Comparison of ENCODE assay signal across 8 mouse cellular contexts in the genomic region with DNA sequence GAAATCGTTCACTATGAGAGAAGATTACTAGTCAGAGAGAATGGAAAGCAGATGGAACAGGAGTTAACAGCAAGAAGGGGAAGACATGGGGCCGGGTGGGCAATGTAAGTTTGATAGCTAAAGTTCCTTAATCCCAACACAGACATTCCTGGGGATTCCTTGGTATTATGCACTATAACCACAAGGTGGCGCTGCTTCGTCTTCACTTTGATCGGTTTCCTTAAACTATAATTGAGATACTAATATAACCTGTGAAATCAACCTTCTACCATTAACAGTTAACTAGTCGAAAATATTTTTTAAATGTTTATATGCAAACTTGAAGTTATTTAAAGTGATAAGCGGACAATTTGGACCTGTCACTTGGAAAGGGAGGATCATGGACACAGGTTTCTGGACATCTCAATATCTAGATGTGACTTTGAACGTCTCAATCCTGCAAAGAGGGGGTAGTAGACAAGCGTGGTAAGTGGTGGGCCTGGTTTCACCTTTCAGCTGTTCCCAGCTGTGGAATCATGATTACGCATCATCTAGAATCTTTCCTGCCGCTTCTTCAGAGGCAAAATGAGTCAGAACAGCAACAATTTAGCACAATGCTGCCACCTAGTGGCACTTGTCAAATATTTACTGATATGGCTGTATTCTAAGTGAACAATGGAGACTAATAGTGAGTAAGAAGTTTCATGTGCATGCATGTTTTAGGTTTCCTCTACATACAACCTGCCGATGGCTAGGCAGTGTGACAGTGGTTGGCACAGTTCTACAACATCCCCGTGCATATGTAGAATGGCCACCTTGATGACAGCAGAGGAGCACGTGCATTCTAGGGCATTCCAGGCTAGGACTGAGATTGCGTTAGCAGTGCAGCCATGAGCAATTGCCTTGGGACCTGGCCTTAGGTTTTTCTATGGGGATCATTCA. TPM values are rescaled to one million over a fixed set of nuclear protein-coding genes. Genes with fewer than 3 reads are reported as not detected.
DNase-seq lines count a peak whose midpoint lies in the region; ATAC-seq and TF ChIP-seq lines count a peak whose summit lies in the region.

No protein-coding gene starts in this region.

- intact Hi-C loops in left cerebral cortex, adult 2 months (cut with DNase I), result loop anchor here (1.0 to 5.0 kb wide), 2 partner anchors 100 to 150 kb away; no protein-coding TSS in a partner anchor

- peak overlapping the region; percentile 58 for H3K4me3 ChIP-seq in left cerebral cortex, adult 2 months
- H3K4me3 ChIP-seq in macrophage (ENCODE audit: inconsistent target), result peak overlapping the region; percentile 26

- TF ChIP-seq CTCF in left cerebral cortex, adult 2 months (IDR thresholded peaks at IDR 0.05), result peak; percentile 62

- H3K79me2 ChIP-seq in macrophage (ENCODE audit: inconsistent target), result no peaks in the 10 kb centered on the region

- peak; percentile 93 for ATAC-seq in activated CD4-positive, CD25-positive, alpha-beta regulatory T cell, adult 4 months

- 17% methylated on average over 15 of the region's 15 CpGs for WGBS in macrophage (ENCODE audit: missing documents)

- DNase-seq in cerebellum, postnatal 4 days (ENCODE audit: low spot score in 2 of 2), result peak; percentile 42 to 63
- peak; percentile 80 for DNase-seq in gastrocnemius, adult 18-20 months (ENCODE audit: low spot score)
- peak; percentile 94 for DNase-seq in hindlimb bud, embryonic 11.5 days (ENCODE audit: extremely low spot score, low read depth, low spot score)
- peak; percentile 72 to 76 for DNase-seq in left cerebral cortex, adult 2 months (ENCODE audit: extremely low spot score in 1 of 2, low spot score in 2 of 2)
- DNase-seq in retina, postnatal 7 days (ENCODE audit: low read depth, low spot score), result peak; percentile 75
- DNase-seq in urinary bladder, postnatal 25 days (ENCODE audit: low spot score), result peak; percentile 61

- H3K27ac ChIP-seq in left cerebral cortex, adult 2 months, result peak overlapping the region; percentile 56; the same call in 1 of the 2 replicates
- H3K27ac ChIP-seq in macrophage, result no peak overlapping the region

- H3K36me3 ChIP-seq in macrophage (ENCODE audit: inconsistent target), result no peaks in the 10 kb centered on the region

RNA-seq across cellular contexts. Expression of a gene that starts 2.0 kb away (rescaled TPM):
- polyA plus RNA-seq in activated CD4-positive, CD25-positive, alpha-beta regulatory T cell, adult 4 months (2017; shearing (Covaris generic)), result not detected
- not detected for total RNA-seq in gastrocnemius, adult 18-20 months (2021)
- 1 to 10 TPM; 1.1 to 1.2 TPM for total RNA-seq in left cerebral cortex, adult 2 months (2021)
- total RNA-seq in macrophage (2018; cell fraction: chromatin; rRNA removed), result not detected
- not detected for total RNA-seq in macrophage (2018; cell fraction: cytosol; rRNA removed)
- not detected for total RNA-seq in macrophage (2018; cell fraction: nucleus; rRNA removed)
- polyA plus RNA-seq in macrophage (2018), result not detected in 3 replicates

RNA-seq across cellular contexts. Expression of a gene that starts 19.1 kb away (rescaled TPM):
- not detected for polyA plus RNA-seq in activated CD4-positive, CD25-positive, alpha-beta regulatory T cell, adult 4 months (2017; shearing (Covaris generic))
- not detected for total RNA-seq in gastrocnemius, adult 18-20 months (2021)
- not detected for total RNA-seq in left cerebral cortex, adult 2 months (2021)
- total RNA-seq in macrophage (2018; cell fraction: chromatin; rRNA removed), result not detected
- not detected for total RNA-seq in macrophage (2018; cell fraction: cytosol; rRNA removed)
- not detected for total RNA-seq in macrophage (2018; cell fraction: nucleus; rRNA removed)
- polyA plus RNA-seq in macrophage (2018), result not detected in 3 replicates

RNA-seq across cellular contexts. Expression of a gene that starts 19.9 kb away (rescaled TPM):
- 1 to 10 TPM in 1 of 2 experiments, under 1 TPM in 1; 0.45 to 1.6 TPM for polyA plus RNA-seq in activated CD4-positive, CD25-positive, alpha-beta regulatory T cell, adult 4 months (2017; shearing (Covaris generic))
- 1 to 10 TPM; 5.9 to 6.0 TPM for total RNA-seq in gastrocnemius, adult 18-20 months (2021)
- 100 to 1,000 TPM; 343 to 352 TPM for total RNA-seq in left cerebral cortex, adult 2 months (2021)
- total RNA-seq in macrophage (2018; cell fraction: chromatin; rRNA removed), result 10 to 100 TPM in 8 of 26 experiments, 1 to 10 TPM in 18; 1.1 to 18.8 (median 6.4) TPM
- 1 to 10 TPM in 9 of 26 experiments, under 1 TPM in 17; 0.16 to 1.8 (median 0.75) TPM for total RNA-seq in macrophage (2018; cell fraction: cytosol; rRNA removed)
- total RNA-seq in macrophage (2018; cell fraction: nucleus; rRNA removed), result 10 to 100 TPM in 2 of 26 experiments, 1 to 10 TPM in 21, under 1 TPM in 3; 0.74 to 12.2 (median 3.2) TPM
- 0.69 to 0.97 TPM (median 0.83 TPM) in 3 replicates for polyA plus RNA-seq in macrophage (2018)

RNA-seq across cellular contexts. Expression of a gene that starts 29.7 kb away (rescaled TPM):
- polyA plus RNA-seq in activated CD4-positive, CD25-positive, alpha-beta regulatory T cell, adult 4 months (2017; shearing (Covaris generic)), result not detected
- not detected for total RNA-seq in gastrocnemius, adult 18-20 months (2021)
- total RNA-seq in left cerebral cortex, adult 2 months (2021), result not detected
- not detected for total RNA-seq in macrophage (2018; cell fraction: chromatin; rRNA removed)
- not detected for total RNA-seq in macrophage (2018; cell fraction: cytosol; rRNA removed)
- total RNA-seq in macrophage (2018; cell fraction: nucleus; rRNA removed), result not detected
- polyA plus RNA-seq in macrophage (2018), result not detected in 3 replicates

RNA-seq across cellular contexts. Expression of a gene that starts 37.0 kb away (rescaled TPM):
- not detected for polyA plus RNA-seq in activated CD4-positive, CD25-positive, alpha-beta regulatory T cell, adult 4 months (2017; shearing (Covaris generic))
- total RNA-seq in gastrocnemius, adult 18-20 months (2021), result not detected
- total RNA-seq in left cerebral cortex, adult 2 months (2021), result 1 to 10 TPM; 2.1 to 2.4 TPM
- not detected for total RNA-seq in macrophage (2018; cell fraction: chromatin; rRNA removed)
- not detected for total RNA-seq in macrophage (2018; cell fraction: cytosol; rRNA removed)
- not detected for total RNA-seq in macrophage (2018; cell fraction: nucleus; rRNA removed)
- not detected in 3 replicates for polyA plus RNA-seq in macrophage (2018)

Comparison
In these comparisons a context has a peak if more than half of its experiments do, and no peak if none do; other contexts are left out.
1. RNA of a gene that starts 19.9 kb away (total RNA-seq): 343 to 352 TPM in left cerebral cortex, adult 2 months; 5.9 to 6.0 TPM in gastrocnemius, adult 18-20 months; every median in the first group is over 10 times any median in the second.
2. Peak in every context shown above with its lines, with median percentiles within 50 percentile points of each other: DNase-seq.